ENCODE assay signal across 10 mouse cellular contexts in genomic region chr7:68667215-68667614, GRCm38 (mm10).
A peak's percentile ranks its signal among the peaks of the same experiment; 100 is the strongest.
DNase-seq lines count a peak whose midpoint lies in the region; ATAC-seq and TF ChIP-seq lines count a peak whose summit lies in the region.
"Had no signal": no experiment of that assay in that cellular context is flagged by ENCODE, and none has a peak within 500 bp of the region (broad histone marks: within the 10 kb centered on the region; RNA-seq: fewer than 3 reads in every experiment).

No protein-coding gene starts in this region.

- TF ChIP-seq POLR2A in small intestine, adult 2 months (IDR thresholded peaks at IDR 0.05; ENCODE audit: low read depth, low read length), result no peak

- WGBS in hindbrain, embryonic 10.5 days, result 66% methylated on average over 4 of the region's 4 CpGs
- WGBS in hindbrain, embryonic 16.5 days, result 63% methylated on average over 4 of the region's 4 CpGs
- 57% methylated on average over 4 of the region's 4 CpGs for WGBS in kidney, postnatal 0 days
- WGBS in small intestine, adult 2 months, result 42% methylated on average over 4 of the region's 4 CpGs

- no peaks in the 10 kb centered on the region for H3K9me3 ChIP-seq in hindbrain, embryonic 10.5 days
- H3K9me3 ChIP-seq in hindbrain, embryonic 16.5 days (ENCODE audit: control insufficient read depth, low read length), result no peaks in the 10 kb centered on the region
- no peaks in the 10 kb centered on the region for H3K9me3 ChIP-seq in kidney, postnatal 0 days (replicated peaks; ENCODE audit: low read length)
- H3K9me3 ChIP-seq: liver, embryonic 13.5 days had no signal

- H3K36me3 ChIP-seq in hindbrain, embryonic 10.5 days, result no peaks in the 10 kb centered on the region
- no peaks in the 10 kb centered on the region for H3K36me3 ChIP-seq in hindbrain, embryonic 16.5 days (ENCODE audit: control insufficient read depth, insufficient read depth, low read length)
- H3K36me3 ChIP-seq in kidney, postnatal 0 days (ENCODE audit: insufficient read depth, low read length), result no peaks in the 10 kb centered on the region
- H3K36me3 ChIP-seq in small intestine, adult 2 months (ENCODE audit: control insufficient read depth, insufficient read depth, low read length), result no peaks in the 10 kb centered on the region
- H3K36me3 ChIP-seq: liver, embryonic 13.5 days had no signal

- no peak overlapping the region for H3K9ac ChIP-seq in hindbrain, embryonic 16.5 days (ENCODE audit: low read depth, low read length)
- no peak overlapping the region for H3K9ac ChIP-seq in kidney, postnatal 0 days (ENCODE audit: low read depth, low read length)
- H3K9ac ChIP-seq: liver, embryonic 13.5 days had no signal

- DNase-seq in hindbrain, embryonic 10.5 days (ENCODE audit: low spot score), result peak; percentile 6
- peak; percentile 21 for DNase-seq in right cerebral cortex, postnatal 4 days
- no peak for DNase-seq in right cerebral cortex, adult 18-20 months
- DNase-seq in kidney, postnatal 0 days (ENCODE audit: low spot score), result peak; percentile 25
- no peak for DNase-seq in spleen, adult 18-20 months
- no peak for DNase-seq in frontal cortex, postnatal 36 days (ENCODE audit: low spot score in 2 of 2)
- DNase-seq: liver, embryonic 13.5 days; thymus, adult 18-20 months had no signal

- no peak overlapping the region for H3K4me3 ChIP-seq in hindbrain, embryonic 10.5 days
- H3K4me3 ChIP-seq in hindbrain, embryonic 16.5 days (ENCODE audit: low read length), result no peak overlapping the region
- no peak overlapping the region for H3K4me3 ChIP-seq in kidney, postnatal 0 days (replicated peaks; ENCODE audit: low read depth, low read length)
- H3K4me3 ChIP-seq in small intestine, adult 2 months (ENCODE audit: low read depth, low read length), result no peak overlapping the region
- H3K4me3 ChIP-seq: liver, embryonic 13.5 days had no signal

- no peaks in the 10 kb centered on the region for H3K27me3 ChIP-seq in hindbrain, embryonic 10.5 days (ENCODE audit: insufficient read depth, poor library complexity, severe bottlenecking)
- H3K27me3 ChIP-seq in hindbrain, embryonic 16.5 days (replicated peaks; ENCODE audit: control insufficient read depth, insufficient read depth, low read length), result no peaks in the 10 kb centered on the region
- H3K27me3 ChIP-seq in kidney, postnatal 0 days (ENCODE audit: insufficient read depth, low read length), result no peaks in the 10 kb centered on the region
- H3K27me3 ChIP-seq in small intestine, adult 2 months (ENCODE audit: control insufficient read depth, insufficient read depth, low read length), result no peaks in the 10 kb centered on the region
- H3K27me3 ChIP-seq: liver, embryonic 13.5 days had no signal

- no peak overlapping the region for H3K27ac ChIP-seq in hindbrain, embryonic 10.5 days
- no peak overlapping the region for H3K27ac ChIP-seq in hindbrain, embryonic 16.5 days (ENCODE audit: low read depth, low read length)
- H3K27ac ChIP-seq in kidney, postnatal 0 days, result no peak overlapping the region
- H3K27ac ChIP-seq in small intestine, adult 2 months (ENCODE audit: insufficient read depth, low read depth, low read length), result no peak overlapping the region
- H3K27ac ChIP-seq: liver, embryonic 13.5 days had no signal

- TF ChIP-seq CTCF in kidney, postnatal 0 days (IDR thresholded peaks at IDR 0.05; ENCODE audit: low read depth), result peak; percentile 68
- peak; percentile 44; the same call in 1 of the 2 replicates for TF ChIP-seq CTCF in small intestine, adult 2 months (IDR thresholded peaks at IDR 0.05; ENCODE audit: extremely low read depth, insufficient read length, insufficient replicate concordance, low read depth, low read length)

- ATAC-seq in hindbrain, embryonic 16.5 days, result no peak
- ATAC-seq in kidney, postnatal 0 days (replicated peaks; ENCODE audit: low FRiP score, low read depth), result no peak

- no peak overlapping the region for H3K4me2 ChIP-seq in hindbrain, embryonic 16.5 days (ENCODE audit: low read length)
- no peak overlapping the region for H3K4me2 ChIP-seq in kidney, postnatal 0 days (ENCODE audit: low read length)
- H3K4me2 ChIP-seq: liver, embryonic 13.5 days had no signal

- no peaks in the 10 kb centered on the region for H3K4me1 ChIP-seq in hindbrain, embryonic 10.5 days (replicated peaks)
- no peaks in the 10 kb centered on the region for H3K4me1 ChIP-seq in hindbrain, embryonic 16.5 days (ENCODE audit: control insufficient read depth, insufficient read depth, low read depth, low read length)
- H3K4me1 ChIP-seq in kidney, postnatal 0 days (replicated peaks; ENCODE audit: insufficient read depth, low read length), result no peaks in the 10 kb centered on the region
- no peaks in the 10 kb centered on the region for H3K4me1 ChIP-seq in small intestine, adult 2 months (ENCODE audit: control insufficient read depth, insufficient read depth, insufficient read length, low read length)
- H3K4me1 ChIP-seq: liver, embryonic 13.5 days had no signal

Comparison
In these comparisons a context has a peak if more than half of its experiments do, and no peak if none do; other contexts are left out.
1. DNase-seq: peak in hindbrain, embryonic 10.5 days (single experiment), right cerebral cortex, postnatal 4 days (single experiment) and kidney, postnatal 0 days (single experiment); none in right cerebral cortex, adult 18-20 months (single experiment), spleen, adult 18-20 months (0 of 2) and frontal cortex, postnatal 36 days (0 of 2).